Mouse (Mus musculus) small intestine, adult 2 months (tissue): ENCODE measurements around the gene Cd247.

Experiments used
- CTCF ChIP-seq: fragments of 200-500 bp; IDR thresholded peaks from 2 replicates; pipeline ENCODE4 v1.5.1; 2012; ENCODE audit warnings: low read depth, mild to moderate bottlenecking, control low read depth, inconsistent platforms, low read length, moderate library complexity, mixed read lengths; ENCODE audit not compliant: insufficient replicate concordance, insufficient read length; ENCODE audit errors: extremely low read depth
- POLR2A ChIP-seq: fragments of 200-500 bp; IDR thresholded peaks from 2 replicates; pipeline ENCODE4 v1.6.1; 2012; ENCODE audit warnings: low read depth, mild to moderate bottlenecking, control low read depth, inconsistent platforms, low read length, moderate library complexity

- no peak for TF ChIP-seq CTCF
- TF ChIP-seq POLR2A: no peak
Measured at GRCm38 (mm10) chr1:165801709-165802310, 13.3 kb downstream of the Cd247 start.
